Mouse (Mus musculus) heart, adult 18-20 months (tissue): Measurements from ENCODE around the gene Hsf2. TPM values are rescaled to one million over a fixed set of nuclear protein-coding genes. Genes with fewer than 3 reads are reported as not detected.

ENCODE experiments used
- DNase-seq, 2 experiments: peaks; one replicate each; pipeline ENCODE4 v3.0.0; 2021 to 2022; ENCODE audit warnings: mixed read lengths in 1 of 2
- long read RNA-seq, 2 experiments: library from polyadenylated mRNA; stranded (forward); transcript quantifications; one replicate each; pipeline ENCODE4 v2.0.0; 2021
- total RNA-seq, 2 experiments: library from RNA; stranded (reverse); gene quantifications; 2 replicates each; pipeline ENCODE4 v1.2.3; 2021

Hsf2 gene
- 10 to 100 TPM; 13.0 to 13.7 TPM for total RNA-seq
- long read RNA-seq, experiment 1, partial matches to known transcripts = 1 of 9 reads
- long read RNA-seq, experiment 1, other reads (novel, unspliced or antisense) = 4 of 9 reads
- long read RNA-seq, experiment 2, partial matches to known transcripts = 0 of 2 reads
- long read RNA-seq, experiment 2, other reads (novel, unspliced or antisense) = 1 of 2 reads

GRCm38 (mm10) chr10:57485908-57486541 is at the start of gene Hsf2:
TSS of gene Hsf2 (plus strand) at chr10:57486385.
- DNase-seq = peak; percentile 95 to 98

- DNase-seq = peak in 1 of 2 experiments; percentile 7
Measured at GRCm38 (mm10) chr10:57437898-57438297, 48.3 kb upstream of the Hsf2 start.

GRCm38 (mm10) chr10:57441049-57441448 is 45.1 kb upstream of the Hsf2 start:
- no peak for DNase-seq

- DNase-seq = no peak
Measured at GRCm38 (mm10) chr10:57444392-57444791, 41.8 kb upstream of the Hsf2 start.

- DNase-seq = no peak
Measured at GRCm38 (mm10) chr10:57445655-57446054, 40.5 kb upstream of the Hsf2 start.

- no peak for DNase-seq
Measured at GRCm38 (mm10) chr10:57447657-57448050, 38.5 kb upstream of the Hsf2 start.

GRCm38 (mm10) chr10:57448051-57448716 is 38.0 kb upstream of the Hsf2 start:
- DNase-seq = peak; percentile 50 to 88

GRCm38 (mm10) chr10:57463298-57463697 is 22.9 kb upstream of the Hsf2 start:
- peak; percentile 36 to 59 for DNase-seq

- no peak for DNase-seq
Measured at GRCm38 (mm10) chr10:57465768-57466167, 20.4 kb upstream of the Hsf2 start.

GRCm38 (mm10) chr10:57477121-57477843 is 8.9 kb upstream of the Hsf2 start:
- DNase-seq = no peak

- DNase-seq = no peak
Measured at GRCm38 (mm10) chr10:57481717-57482116, 4.5 kb upstream of the Hsf2 start.

GRCm38 (mm10) chr10:57484741-57485140 is 1.4 kb upstream of the Hsf2 start:
- DNase-seq = no peak

- peak in 1 of 2 experiments; percentile 70 for DNase-seq
Measured at GRCm38 (mm10) chr10:57486542-57487071, 422 bp downstream of the Hsf2 start.

- peak in 1 of 2 experiments; percentile 20 for DNase-seq
Measured at GRCm38 (mm10) chr10:57487201-57487600, 1.0 kb downstream of the Hsf2 start.

- no peak for DNase-seq
Measured at GRCm38 (mm10) chr10:57488591-57488990, 2.4 kb downstream of the Hsf2 start.

GRCm38 (mm10) chr10:57492050-57492449 is 5.9 kb downstream of the Hsf2 start:
- peak in 1 of 2 experiments; percentile 19 for DNase-seq

GRCm38 (mm10) chr10:57499414-57500156 is 13.4 kb downstream of the Hsf2 start:
- peak; percentile 22 to 39 for DNase-seq

- no peak for DNase-seq
Measured at GRCm38 (mm10) chr10:57514616-57515015, 28.4 kb downstream of the Hsf2 start.

- DNase-seq = no peak
Measured at GRCm38 (mm10) chr10:57515278-57515677, 29.1 kb downstream of the Hsf2 start.

GRCm38 (mm10) chr10:57526469-57526868 is 40.3 kb downstream of the Hsf2 start:
- no peak for DNase-seq

- no peak for DNase-seq
Measured at GRCm38 (mm10) chr10:57531076-57531475, 44.9 kb downstream of the Hsf2 start.
